Mouse (Mus musculus) forebrain, embryonic 14.5 days (tissue): ENCODE results near the gene Sidt1. TPM values are rescaled to one million over a fixed set of nuclear protein-coding genes. Genes with fewer than 3 reads are reported as not detected.

ENCODE experiments used
- ATAC-seq: fragments of 200-750 bp; cut with Nextera tagmentation; 2 replicates; pipeline ENCODE4 v1.8.0; 2017; ENCODE audit warnings: mild to moderate bottlenecking, moderate library complexity
- DNase-seq: peaks from one replicate; pipeline ENCODE4 v3.0.0-alpha.2; 2015; ENCODE audit warnings: low spot score
- H3K27ac ChIP-seq: fragments of 300-500 bp; sonication (generic); 2 replicates; pipeline ENCODE4 v1.5.1; 2014; ENCODE audit warnings: low read depth, mild to moderate bottlenecking, control low read depth, low read length, moderate library complexity
- H3K27me3 ChIP-seq: fragments of 300-500 bp; sonication (generic); replicated peaks from 2 replicates; pipeline ENCODE4 v1.6.1; 2014; ENCODE audit warnings: low read length, control low read depth, mixed read lengths; ENCODE audit not compliant: control insufficient read depth, insufficient read depth
- H3K36me3 ChIP-seq: fragments of 300-500 bp; sonication (generic); 2 replicates; pipeline ENCODE4 v1.6.1; 2014; ENCODE audit warnings: low read length, control low read depth; ENCODE audit not compliant: control insufficient read depth, insufficient read depth
- H3K4me1 ChIP-seq: fragments of 300-500 bp; sonication (generic); 2 replicates; pipeline ENCODE4 v1.6.1; 2014; ENCODE audit warnings: antibody characterized with exemption, low read length, control low read depth; ENCODE audit not compliant: control insufficient read depth, insufficient read depth
- H3K4me2 ChIP-seq: fragments of 300-500 bp; sonication (generic); 2 replicates; pipeline ENCODE4 v1.6.1; 2014; ENCODE audit warnings: mild to moderate bottlenecking, control low read depth, low read length
- H3K4me3 ChIP-seq: fragments of 300-500 bp; sonication (generic); 2 replicates; pipeline ENCODE4 v1.5.1; 2014; ENCODE audit warnings: low read depth, low read length, control low read depth
- H3K9ac ChIP-seq: fragments of 300-500 bp; sonication (generic); 2 replicates; pipeline ENCODE4 v1.6.1; 2014; ENCODE audit warnings: mild to moderate bottlenecking, low read length, control low read depth, moderate library complexity
- H3K9me3 ChIP-seq: fragments of 300-500 bp; sonication (generic); replicated peaks from 2 replicates; pipeline ENCODE4 v1.6.1; 2016; ENCODE audit warnings: low read length, control low read depth, mixed read lengths; ENCODE audit not compliant: control insufficient read depth
- WGBS: fragments of 180-500 bp; shearing (Covaris S2); extraction: QIAGEN DNeasy Blood & Tissue Kit; methylation state at CpG from one replicate; pipeline ENCODE4 v1.1.7; 2014; 5-methylcytosine and 5-hydroxymethylcytosine counted together
- polyA plus RNA-seq: library from polyadenylated mRNA; unstranded; fragments of >200 nt; fragmentation: Nextera tagmentation; extraction: Ambion mirVana; gene quantifications from 2 replicates; pipeline ENCODE4 v1.2.1, GENCODE M21; 2014

Sidt1 gene
- polyA plus RNA-seq, 1 experiment from 2014 or later: 3.9 TPM

GRCm38 (mm10) chr16:44349801-44350397 is 16.9 kb upstream of the Sidt1 start:
- no peaks in the 10 kb centered on the region for H3K36me3 ChIP-seq
- no peaks in the 10 kb centered on the region for H3K27me3 ChIP-seq
- H3K9me3 ChIP-seq: no peaks in the 10 kb centered on the region
- H3K4me1 ChIP-seq: no peaks in the 10 kb centered on the region
- ATAC-seq (no peak), DNase-seq (no peak)
- H3K27ac ChIP-seq: no peak overlapping the region
- 95% methylated on average over 4 of the region's 4 CpGs for whole genome bisulfite sequencing
- H3K4me2 ChIP-seq: no peak overlapping the region
- no peak overlapping the region for H3K4me3 ChIP-seq
- H3K9ac ChIP-seq: no peak overlapping the region; the same call in 1 of the 2 replicates

- peak within 1 kb of the TSS; percentile 74; the same call in 1 of the 2 replicates for H3K27ac ChIP-seq
- H3K4me3 ChIP-seq: peak within 1 kb of the TSS; percentile 81
- H3K9me3 ChIP-seq: no peaks in the 10 kb centered on the region
- WGBS: under 1% methylated on average over 67 of the region's 67 CpGs
- H3K4me1 ChIP-seq: no peaks in the 10 kb centered on the region
- H3K4me2 ChIP-seq: peak within 1 kb of the TSS; percentile 76
- no peaks in the 10 kb centered on the region for H3K36me3 ChIP-seq
- peak within 1 kb of the TSS; percentile 70 for H3K9ac ChIP-seq
- ATAC-seq (peak; percentile 99), DNase-seq (peak; percentile 94)
- no peaks in the 10 kb centered on the region for H3K27me3 ChIP-seq
These were observed 14.3 kb upstream of the Sidt1 start, which contains the start of gene Spice1 for GRCm38 (mm10) chr16:44347071-44347901. Gene Spice1 (plus strand): TSS chr16:44347121.

GRCm38 (mm10) chr16:44337541-44337940 is 4.5 kb upstream of the Sidt1 start:
- H3K27ac ChIP-seq: no peak overlapping the region
- no peak overlapping the region for H3K4me2 ChIP-seq
- peaks cover 6% of the 10 kb centered on the region; the same call in 1 of the 2 replicates for H3K27me3 ChIP-seq
- H3K36me3 ChIP-seq: no peaks in the 10 kb centered on the region
- no peaks in the 10 kb centered on the region for H3K4me1 ChIP-seq
- H3K9ac ChIP-seq: no peak overlapping the region
- no peaks in the 10 kb centered on the region for H3K9me3 ChIP-seq
- no peak for DNase-seq
- no peak overlapping the region for H3K4me3 ChIP-seq
- ATAC-seq: no peak

GRCm38 (mm10) chr16:44331995-44332860 is 768 bp downstream of the Sidt1 start:
- H3K9ac ChIP-seq: peak overlapping the region; percentile 73
- peak overlapping the region; percentile 67 for H3K4me3 ChIP-seq
- WGBS: under 1% methylated on average over 57 of the region's 60 CpGs
- no peaks in the 10 kb centered on the region for H3K4me1 ChIP-seq
- no peak overlapping the region for H3K27ac ChIP-seq
- ATAC-seq (peak; percentile 76), DNase-seq (peak; percentile 39)
- 0 out of 2 replicates have a peak, but pooled peaks cover 3% of the 10 kb centered on the region for H3K9me3 ChIP-seq
- peak overlapping the region; percentile 99 for H3K4me2 ChIP-seq
- H3K27me3 ChIP-seq: peaks cover 7% of the 10 kb centered on the region; the same call in 1 of the 2 replicates
- H3K36me3 ChIP-seq: no peaks in the 10 kb centered on the region

- H3K9me3 ChIP-seq: 0 out of 2 replicates have a peak, but pooled peaks cover 3% of the 10 kb centered on the region
- 17% methylated on average over 6 of the region's 6 CpGs for WGBS
- H3K36me3 ChIP-seq: no peaks in the 10 kb centered on the region
- peaks cover 7% of the 10 kb centered on the region; the same call in 1 of the 2 replicates for H3K27me3 ChIP-seq
- peak overlapping the region; percentile 99 for H3K4me2 ChIP-seq
- H3K4me1 ChIP-seq: no peaks in the 10 kb centered on the region
- DNase-seq (no peak), ATAC-seq (peak; percentile 13; the same call in 1 of the 2 replicates)
- H3K4me3 ChIP-seq: peak overlapping the region; percentile 67
- H3K27ac ChIP-seq: no peak overlapping the region
- H3K9ac ChIP-seq: peak overlapping the region; percentile 73
These were observed 1.4 kb downstream of the Sidt1 start for GRCm38 (mm10) chr16:44331671-44331994.

- DNase-seq: peak; percentile 37
These were observed 1.8 kb downstream of the Sidt1 start for GRCm38 (mm10) chr16:44331154-44331553.

GRCm38 (mm10) chr16:44330657-44331056 is 2.3 kb downstream of the Sidt1 start:
- 77% methylated on average over 9 of the region's 9 CpGs for WGBS
- ATAC-seq: no peak
- Histone ChIP-seq H3K4me3 (no peak overlapping the region), H3K4me1 (no peaks in the 10 kb centered on the region), H3K4me2 (no peak overlapping the region), H3K27ac (no peak overlapping the region), H3K9me3 (0 out of 2 replicates have a peak, but pooled peaks cover 3% of the 10 kb centered on the region), H3K36me3 (no peaks in the 10 kb centered on the region), H3K27me3 (peaks cover 7% of the 10 kb centered on the region; the same call in 1 of the 2 replicates), H3K9ac (no peak overlapping the region)
- no peak for DNase-seq

More at GRCm38 (mm10) chr16:44331154-44331553, 1.8 kb downstream of the Sidt1 start:
- 19% methylated on average over 9 of the region's 9 CpGs for WGBS
- Histone ChIP-seq H3K9ac (no peak overlapping the region), H3K36me3 (no peaks in the 10 kb centered on the region), H3K27ac (no peak overlapping the region), H3K4me3 (no peak overlapping the region), H3K4me2 (no peak overlapping the region), H3K9me3 (0 out of 2 replicates have a peak, but pooled peaks cover 3% of the 10 kb centered on the region), H3K27me3 (peaks cover 7% of the 10 kb centered on the region; the same call in 1 of the 2 replicates), H3K4me1 (no peaks in the 10 kb centered on the region)
- ATAC-seq: no peak

GRCm38 (mm10) chr16:44328644-44329043 is 4.4 kb downstream of the Sidt1 start:
- DNase-seq: no peak
- H3K4me2 ChIP-seq: no peak overlapping the region
- H3K27me3 ChIP-seq: peaks cover 5% of the 10 kb centered on the region; the same call in 1 of the 2 replicates
- 79% methylated on average over 4 of the region's 4 CpGs for WGBS
- 0 out of 2 replicates have a peak, but pooled peaks cover 3% of the 10 kb centered on the region for H3K9me3 ChIP-seq
- H3K4me3 ChIP-seq: no peak overlapping the region
- no peak overlapping the region for H3K9ac ChIP-seq
- H3K27ac ChIP-seq: no peak overlapping the region
- ATAC-seq: no peak
- no peaks in the 10 kb centered on the region for H3K4me1 ChIP-seq
- H3K36me3 ChIP-seq: no peaks in the 10 kb centered on the region
